Mouse (Mus musculus) kidney, embryonic 14.5 days (tissue): ENCODE measurements around the gene Erg28. TPM values are rescaled to one million over a fixed set of nuclear protein-coding genes. Genes with fewer than 3 reads are reported as not detected.
A peak's percentile ranks its signal among the peaks of the same experiment; 100 is the strongest.

ENCODE experiments used
- ATAC-seq: fragments of 200-750 bp; cut with Nextera tagmentation; 2 replicates; pipeline ENCODE4 v1.8.0; 2017; ENCODE audit warnings: moderate number of reproducible peaks, mild to moderate bottlenecking, moderate TSS enrichment, moderate library complexity; ENCODE audit not compliant: low FRiP score, low TSS enrichment
- H3K27ac ChIP-seq: fragments of 300-500 bp; sonication (generic); 2 replicates; pipeline ENCODE4 v1.5.1; 2014; ENCODE audit warnings: low read depth, mild to moderate bottlenecking, low read length, moderate library complexity, mixed read lengths
- H3K27me3 ChIP-seq: fragments of 300-500 bp; sonication (generic); 2 replicates; pipeline ENCODE4 v1.6.1; 2014; ENCODE audit warnings: mild to moderate bottlenecking, low read length; ENCODE audit not compliant: control insufficient read depth, insufficient read depth
- H3K36me3 ChIP-seq: fragments of 300-500 bp; sonication (generic); 2 replicates; pipeline ENCODE4 v1.6.1; 2014; ENCODE audit warnings: low read length, mixed read lengths; ENCODE audit not compliant: control insufficient read depth, insufficient read depth
- H3K4me1 ChIP-seq: fragments of 300-500 bp; sonication (generic); 2 replicates; pipeline ENCODE4 v1.6.1; 2014; ENCODE audit warnings: low read length, mixed read lengths; ENCODE audit not compliant: control insufficient read depth, insufficient read depth
- H3K4me2 ChIP-seq: fragments of 300-500 bp; sonication (generic); replicated peaks from 2 replicates; pipeline ENCODE4 v1.6.1; 2014; ENCODE audit warnings: low read depth, mild to moderate bottlenecking, low read length
- H3K4me3 ChIP-seq: fragments of 300-500 bp; sonication (generic); 2 replicates; pipeline ENCODE4 v1.5.1; 2014; ENCODE audit warnings: mild to moderate bottlenecking, low read length
- H3K9ac ChIP-seq: fragments of 300-500 bp; sonication (generic); 2 replicates; pipeline ENCODE4 v1.6.1; 2014; ENCODE audit warnings: low read depth, mild to moderate bottlenecking, low read length, moderate library complexity
- H3K9me3 ChIP-seq: fragments of 300-500 bp; sonication (generic); 2 replicates; pipeline ENCODE4 v1.6.1; 2016; ENCODE audit warnings: low read length; ENCODE audit not compliant: control insufficient read depth
- WGBS: fragments of 180-500 bp; shearing (Covaris S2); extraction: QIAGEN DNeasy Blood & Tissue Kit; methylation state at CpG from one replicate; pipeline ENCODE4 v1.1.7; 2014; 5-methylcytosine and 5-hydroxymethylcytosine counted together
- polyA plus RNA-seq: library from polyadenylated mRNA; unstranded; fragments of >200 nt; fragmentation: Nextera tagmentation; extraction: Ambion mirVana; gene quantifications from 2 replicates; pipeline ENCODE4 v1.2.1, GENCODE M21; 2014

Erg28 gene
- polyA plus RNA-seq, 1 experiment from 2014 or later = 117 TPM

DNA sequence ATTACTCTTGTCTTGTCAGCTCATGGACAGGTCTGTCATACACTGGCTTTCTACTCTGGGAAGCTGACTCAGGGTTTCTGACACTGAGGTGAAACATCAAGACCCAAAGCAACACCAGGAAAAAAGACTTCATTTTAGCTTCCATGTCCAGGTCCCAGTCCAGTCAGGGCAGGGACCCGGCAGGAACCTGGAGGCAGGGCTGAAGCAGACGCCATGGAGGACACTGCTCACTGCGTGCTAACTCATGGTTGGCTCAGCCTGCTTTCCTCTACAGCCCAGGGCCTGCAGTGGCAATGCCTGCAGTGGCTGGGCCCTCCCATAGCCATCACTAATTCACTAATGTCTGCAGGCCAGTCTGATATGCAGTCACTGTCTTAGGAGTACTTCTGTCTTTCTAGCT lies 4.5 kb upstream of the Erg28 start:
- H3K4me2 ChIP-seq = no peak overlapping the region
- H3K27me3 ChIP-seq = no peaks in the 10 kb centered on the region
- 93% methylated on average over 3 of the region's 3 CpGs for WGBS
- H3K9ac ChIP-seq = no peak overlapping the region
- no peak overlapping the region for H3K4me3 ChIP-seq
- no peak overlapping the region for H3K27ac ChIP-seq
- peaks cover 13% of the 10 kb centered on the region for H3K36me3 ChIP-seq
- no peak for ATAC-seq
- H3K4me1 ChIP-seq = peaks cover 3% of the 10 kb centered on the region; the same call in 1 of the 2 replicates
- H3K9me3 ChIP-seq = no peaks in the 10 kb centered on the region

GRCm38 (mm10) chr12:85825822-85826221 lies 1.5 kb upstream of the Erg28 start:
- ATAC-seq = no peak
- 67% methylated on average over 2 of the region's 2 CpGs for WGBS
- H3K4me2 ChIP-seq = peak overlapping the region; percentile 56; the same call in 1 of the 2 replicates
- H3K9ac ChIP-seq = no peak overlapping the region
- H3K9me3 ChIP-seq = no peaks in the 10 kb centered on the region
- H3K27ac ChIP-seq = no peak overlapping the region
- H3K36me3 ChIP-seq = peaks cover 9% of the 10 kb centered on the region
- peaks cover 10% of the 10 kb centered on the region; the same call in 1 of the 2 replicates for H3K4me1 ChIP-seq
- H3K4me3 ChIP-seq = peak overlapping the region; percentile 75
- H3K27me3 ChIP-seq = no peaks in the 10 kb centered on the region

GRCm38 (mm10) chr12:85825361-85825760 lies 1.0 kb upstream of the Erg28 start:
- H3K4me3 ChIP-seq = peak overlapping the region; percentile 75
- no peaks in the 10 kb centered on the region for H3K9me3 ChIP-seq
- H3K27me3 ChIP-seq = no peaks in the 10 kb centered on the region
- H3K27ac ChIP-seq = peak overlapping the region; percentile 98
- peaks cover 9% of the 10 kb centered on the region for H3K36me3 ChIP-seq
- H3K9ac ChIP-seq = peak overlapping the region; percentile 71
- ATAC-seq = no peak
- peak overlapping the region; percentile 56 for H3K4me2 ChIP-seq
- H3K4me1 ChIP-seq = peaks cover 10% of the 10 kb centered on the region; the same call in 1 of the 2 replicates
- 10% methylated on average over 8 of the region's 8 CpGs for WGBS

GRCm38 (mm10) chr12:85822051-85822450 lies 2.3 kb downstream of the Erg28 start:
- ATAC-seq = no peak
- H3K36me3 ChIP-seq = peaks cover 28% of the 10 kb centered on the region
- 78% methylated on average over 9 of the region's 9 CpGs for WGBS

GRCm38 (mm10) chr12:85813599-85813998 lies 10.8 kb downstream of the Erg28 start:
- no peaks in the 10 kb centered on the region for H3K9me3 ChIP-seq
- ATAC-seq = peak; percentile 84
- H3K4me1 ChIP-seq = peaks cover 9% of the 10 kb centered on the region
- no peaks in the 10 kb centered on the region for H3K27me3 ChIP-seq
- H3K9ac ChIP-seq = no peak overlapping the region
- WGBS = 21% methylated on average over 2 of the region's 2 CpGs
- no peak overlapping the region for H3K27ac ChIP-seq
- no peak overlapping the region for H3K4me3 ChIP-seq
- peaks cover 44% of the 10 kb centered on the region for H3K36me3 ChIP-seq
- no peak overlapping the region for H3K4me2 ChIP-seq

More at GRCm38 (mm10) chr12:85822051-85822450, 2.3 kb downstream of the Erg28 start:
- Histone ChIP-seq H3K9ac (no peak overlapping the region), H3K27ac (no peak overlapping the region), H3K4me2 (no peak overlapping the region), H3K4me1 (peaks cover 10% of the 10 kb centered on the region; the same call in 1 of the 2 replicates), H3K9me3 (no peaks in the 10 kb centered on the region), H3K27me3 (no peaks in the 10 kb centered on the region), H3K4me3 (no peak overlapping the region)

GRCm38 (mm10) chr12:85811676-85812075 lies 12.7 kb downstream of the Erg28 start:
- H3K4me3 ChIP-seq = no peak overlapping the region
- no peak for ATAC-seq
- H3K27ac ChIP-seq = no peak overlapping the region
- 95% methylated on average over 4 of the region's 4 CpGs for WGBS
- no peaks in the 10 kb centered on the region for H3K9me3 ChIP-seq
- H3K4me1 ChIP-seq = peaks cover 9% of the 10 kb centered on the region
- H3K27me3 ChIP-seq = no peaks in the 10 kb centered on the region
- H3K9ac ChIP-seq = no peak overlapping the region
- no peak overlapping the region for H3K4me2 ChIP-seq
- H3K36me3 ChIP-seq = peaks cover 32% of the 10 kb centered on the region

GRCm38 (mm10) chr12:85810959-85811358 lies 13.4 kb downstream of the Erg28 start:
- Histone ChIP-seq H3K9ac (no peak overlapping the region), H3K4me1 (peaks cover 9% of the 10 kb centered on the region), H3K36me3 (peaks cover 27% of the 10 kb centered on the region), H3K4me3 (no peak overlapping the region), H3K4me2 (no peak overlapping the region), H3K27ac (no peak overlapping the region), H3K27me3 (no peaks in the 10 kb centered on the region), H3K9me3 (no peaks in the 10 kb centered on the region)
- ATAC-seq = no peak

- ATAC-seq = no peak
- Histone ChIP-seq H3K9ac (no peak overlapping the region), H3K4me1 (peaks cover 9% of the 10 kb centered on the region), H3K36me3 (peaks cover 18% of the 10 kb centered on the region), H3K27me3 (no peaks in the 10 kb centered on the region), H3K9me3 (no peaks in the 10 kb centered on the region), H3K4me2 (no peak overlapping the region), H3K27ac (no peak overlapping the region), H3K4me3 (no peak overlapping the region)
- 74% methylated on average over 6 of the region's 6 CpGs for WGBS
Observed at GRCm38 (mm10) chr12:85809726-85810125, 14.6 kb downstream of the Erg28 start.

- 44% methylated on average over 9 of the region's 9 CpGs for WGBS
- no peak overlapping the region for H3K27ac ChIP-seq
Observed at GRCm38 (mm10) chr12:85800031-85800430, 24.3 kb downstream of the Erg28 start.

More at GRCm38 (mm10) chr12:85800031-85800430, 24.3 kb downstream of the Erg28 start:
- Histone ChIP-seq H3K9me3 (no peaks in the 10 kb centered on the region), H3K4me3 (no peak overlapping the region), H3K4me2 (no peak overlapping the region), H3K27me3 (no peaks in the 10 kb centered on the region), H3K9ac (no peak overlapping the region), H3K36me3 (no peaks in the 10 kb centered on the region), H3K4me1 (0 out of 2 replicates have a peak, but pooled peaks cover 6% of the 10 kb centered on the region)
- no peak for ATAC-seq
